Mouse (Mus musculus): ENCODE results near the gene Lhfpl2.

Gene Lhfpl2

DNA sequence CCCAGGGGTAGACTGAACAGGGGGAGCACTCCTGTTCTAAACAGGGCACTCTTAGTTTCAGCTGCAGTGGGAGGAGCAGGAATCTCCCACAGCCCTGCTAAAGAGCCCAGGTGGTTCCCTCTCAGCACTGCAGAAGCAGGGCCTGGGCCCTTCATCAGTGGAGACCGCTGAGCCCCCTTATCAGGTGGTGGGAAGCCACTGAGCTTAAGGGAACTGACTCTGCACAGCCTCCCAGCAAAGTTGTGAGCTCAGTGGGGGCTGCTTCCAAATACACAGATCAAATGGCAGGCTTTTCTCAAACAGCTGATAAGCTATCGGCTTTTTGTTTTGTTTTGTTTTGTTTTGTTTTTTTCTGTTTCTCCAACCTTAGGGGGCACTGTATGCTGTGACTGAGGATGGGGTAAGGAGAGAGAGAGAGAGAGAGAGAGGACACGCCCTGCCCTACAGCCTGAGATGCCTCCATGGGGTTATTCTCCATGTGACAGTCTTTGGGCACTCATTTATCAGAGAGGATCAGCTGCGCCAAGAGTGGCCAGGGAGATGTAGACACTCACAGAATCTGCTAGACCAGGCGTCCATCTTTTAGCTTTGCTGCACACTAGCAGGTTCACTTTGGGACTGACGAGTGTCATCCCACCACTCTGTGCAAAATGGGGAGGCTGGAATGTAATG lies 117.9 kb downstream of the Lhfpl2 start:
- in situ Hi-C loops (cut with MboI) = no loop called here

DNA sequence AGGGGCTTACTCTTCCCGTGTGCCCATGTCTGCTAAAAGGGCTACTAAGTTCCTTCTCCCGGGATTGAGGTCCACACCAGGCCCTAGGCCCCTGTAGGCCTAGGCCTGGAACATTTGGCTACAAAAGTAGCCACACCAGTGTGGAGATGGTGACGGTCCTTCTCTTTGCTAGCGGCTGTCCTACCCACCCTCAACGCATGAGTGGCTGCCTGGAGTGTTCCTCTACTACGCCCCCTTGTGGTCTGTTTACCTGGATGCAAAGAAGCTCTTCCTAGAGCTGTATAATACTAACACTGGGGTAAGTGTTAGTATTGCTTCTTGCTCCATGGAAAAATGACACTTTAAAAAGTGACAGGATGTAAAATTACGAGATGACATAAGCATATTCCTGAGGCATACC lies 119.6 kb downstream of the Lhfpl2 start:
- in situ Hi-C loops (cut with MboI) = no loop called here

DNA sequence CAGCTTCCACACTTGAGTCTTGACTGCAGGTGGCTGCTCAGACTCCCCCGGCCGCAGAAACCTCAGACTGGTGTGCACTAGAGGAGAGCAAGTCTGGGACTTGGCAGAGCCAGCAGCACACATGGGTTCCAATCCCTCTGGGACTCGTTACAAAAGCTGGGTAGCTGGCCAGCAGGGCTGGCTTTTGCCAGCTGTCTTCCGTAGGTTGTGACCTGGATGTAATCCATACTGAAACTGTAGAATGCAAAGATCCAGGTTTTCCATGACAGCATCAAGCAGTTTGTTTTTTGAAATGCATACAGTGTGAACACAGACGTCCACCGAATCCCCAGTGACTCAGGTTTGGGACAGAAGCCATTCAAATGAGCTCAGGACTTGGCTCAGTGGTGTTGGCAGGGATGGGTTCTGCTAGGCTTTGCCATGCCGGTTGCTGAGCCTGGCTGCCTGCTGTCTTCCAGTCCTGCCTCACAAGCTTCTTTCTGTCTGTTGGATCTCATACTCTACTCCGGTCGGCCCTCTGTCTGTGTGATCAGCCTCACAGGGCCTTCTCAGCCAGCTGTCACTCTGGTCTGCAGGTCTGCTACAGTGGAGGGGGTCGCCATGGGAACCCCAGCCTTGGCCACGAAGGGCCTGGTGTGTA lies 120.9 kb downstream of the Lhfpl2 start:
- in situ Hi-C loops (cut with MboI) = no loop called here

DNA sequence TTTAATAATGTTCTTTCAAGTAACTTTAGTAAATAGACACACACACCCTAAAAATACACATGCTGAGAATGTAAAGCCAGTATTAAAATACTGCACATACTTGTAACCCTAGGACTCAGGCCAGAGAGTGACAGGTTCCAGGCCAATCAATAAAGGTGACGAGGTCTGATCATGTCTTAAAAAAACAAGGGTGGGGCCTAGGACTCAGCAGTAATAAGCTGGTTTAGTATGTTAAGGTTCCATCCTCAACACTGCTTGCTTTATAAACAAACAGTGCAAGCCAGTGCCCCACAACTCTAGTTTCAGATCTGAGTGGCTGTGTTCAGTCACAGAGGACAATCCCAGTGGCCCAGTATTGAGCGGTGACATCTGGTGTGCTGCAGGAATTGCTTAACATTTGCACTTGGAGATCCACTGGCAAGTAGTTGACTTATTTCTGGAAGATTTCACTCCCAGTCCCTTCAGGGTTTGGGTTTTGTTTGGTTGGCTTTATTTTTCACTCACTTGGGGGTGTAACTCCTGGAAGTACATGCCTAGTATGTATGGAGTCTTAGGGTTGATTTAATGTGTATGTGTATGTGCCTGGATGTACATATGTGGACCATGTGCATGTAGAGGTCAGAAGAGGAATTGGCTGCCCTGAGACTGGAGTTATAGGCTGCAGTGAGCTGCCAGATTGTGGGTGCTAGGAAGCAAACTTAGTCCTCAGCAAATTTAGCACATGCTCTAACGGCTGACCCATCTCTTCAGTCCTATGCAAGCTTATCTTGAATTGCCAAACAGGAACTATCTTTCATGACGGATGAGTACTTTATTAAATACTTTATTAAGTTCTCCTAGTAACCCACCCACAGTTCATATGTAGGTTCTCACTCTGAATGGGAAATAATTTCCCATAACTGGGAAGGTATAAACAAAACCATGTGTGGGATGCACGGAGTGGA lies 123.2 kb downstream of the Lhfpl2 start:
- in situ Hi-C loops (cut with MboI) = no loop called here

DNA sequence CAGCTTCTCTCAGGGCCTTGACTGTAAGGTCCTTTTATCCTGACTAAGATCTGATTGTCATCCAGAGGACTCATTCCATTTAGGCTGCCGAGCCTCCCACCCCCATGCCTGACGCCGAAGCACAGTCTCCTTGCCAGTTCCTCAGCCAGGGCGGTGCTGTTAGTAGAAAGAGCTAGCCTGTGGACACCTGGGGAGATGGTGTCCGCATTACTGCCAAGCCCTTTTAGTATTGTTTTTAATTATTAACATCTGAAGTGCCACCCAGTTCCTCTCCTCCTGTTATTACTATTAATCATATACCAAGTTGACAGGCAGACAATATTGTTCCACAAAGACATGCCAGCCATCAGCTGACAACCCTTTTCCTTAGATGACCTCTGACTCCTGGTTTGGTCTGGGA lies 124.4 kb downstream of the Lhfpl2 start:
- in situ Hi-C loops (cut with MboI) = no loop called here

DNA sequence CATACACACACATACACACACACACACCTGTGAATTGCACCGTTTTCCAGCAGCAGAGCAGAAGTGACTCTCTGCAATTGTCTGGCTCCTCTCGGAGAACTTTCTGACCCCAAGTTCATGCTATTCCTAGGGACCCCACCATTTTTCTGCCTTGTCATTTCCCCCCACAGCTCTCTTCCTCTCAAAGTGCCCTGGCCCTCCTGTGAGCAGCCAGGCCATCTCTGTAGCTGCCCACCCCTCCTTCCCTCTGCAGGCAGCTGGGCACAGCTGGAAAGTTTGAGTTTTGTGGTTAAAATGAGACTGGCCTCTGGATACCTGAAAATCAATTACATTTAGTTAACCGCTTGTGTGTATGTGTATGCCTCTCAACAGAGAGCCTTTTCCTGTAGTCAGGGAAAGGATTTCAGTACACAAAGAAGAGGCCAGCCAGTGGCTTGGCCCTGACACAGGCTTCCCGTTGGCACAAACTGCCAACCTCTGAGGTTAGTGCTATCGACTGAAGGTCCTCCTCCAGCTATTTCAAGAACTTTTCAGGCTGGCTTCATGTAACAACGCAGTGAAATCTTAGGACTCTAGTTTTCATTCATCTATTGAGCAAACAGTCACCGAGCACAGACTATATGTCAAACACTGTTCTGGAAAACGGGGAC lies 125.9 kb downstream of the Lhfpl2 start:
- in situ Hi-C loops (cut with MboI) = no loop called here

DNA sequence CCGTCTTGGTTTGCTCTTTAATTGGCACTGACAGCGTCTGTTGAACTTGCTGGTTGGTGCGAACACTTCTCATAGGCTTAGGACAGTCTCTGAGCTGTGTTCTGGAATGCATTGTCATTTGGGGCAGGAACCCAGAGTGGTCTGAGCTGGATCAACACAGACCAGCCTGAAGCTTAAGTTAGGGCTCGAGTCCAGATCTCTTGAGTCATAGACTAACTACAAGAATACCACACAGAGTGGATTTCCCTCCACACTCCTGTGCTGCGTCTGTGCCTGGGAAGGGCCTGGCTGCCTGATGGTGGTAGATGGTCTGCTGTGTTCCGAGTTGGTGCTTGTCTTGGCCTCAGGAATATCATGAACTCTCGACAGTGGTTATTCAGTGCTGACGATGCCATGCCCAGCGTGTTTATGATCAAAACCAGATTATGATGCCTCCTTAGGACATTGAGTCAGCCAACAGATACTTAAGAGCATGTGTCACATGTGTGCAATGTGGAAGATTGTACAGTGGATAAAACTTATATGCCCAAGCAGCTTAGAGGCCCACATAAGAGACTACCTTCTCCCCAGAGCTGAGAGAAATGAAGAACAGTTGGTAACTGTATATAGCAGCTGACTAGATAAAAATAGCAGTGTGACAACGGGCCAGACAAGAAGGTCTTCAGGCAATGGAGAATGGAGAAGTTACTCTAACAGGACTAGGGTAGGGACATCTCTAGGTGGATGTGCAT lies 127.3 kb downstream of the Lhfpl2 start:
- in situ Hi-C loops (cut with MboI) = no loop called here

DNA sequence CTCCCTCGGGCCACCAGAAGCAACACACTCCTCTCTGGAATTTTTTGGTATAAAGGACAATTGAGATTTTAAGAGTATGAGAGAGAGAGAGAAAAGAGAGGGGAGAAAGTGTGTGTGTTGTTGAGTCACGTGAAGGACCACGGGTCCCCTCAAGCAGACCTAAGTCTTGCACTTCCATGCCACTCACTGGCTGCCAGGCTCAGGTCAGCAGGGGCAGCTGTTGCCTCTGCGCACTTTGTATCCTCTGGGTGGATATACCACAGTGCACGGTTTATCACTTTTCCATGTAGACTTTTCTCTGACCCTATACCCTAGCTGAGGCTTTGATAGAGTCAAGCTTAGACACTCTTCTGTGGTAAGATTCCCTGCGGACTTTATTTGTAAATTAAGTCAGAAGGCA lies 128.0 kb downstream of the Lhfpl2 start:
- in situ Hi-C loops (cut with MboI) = no loop called here

DNA sequence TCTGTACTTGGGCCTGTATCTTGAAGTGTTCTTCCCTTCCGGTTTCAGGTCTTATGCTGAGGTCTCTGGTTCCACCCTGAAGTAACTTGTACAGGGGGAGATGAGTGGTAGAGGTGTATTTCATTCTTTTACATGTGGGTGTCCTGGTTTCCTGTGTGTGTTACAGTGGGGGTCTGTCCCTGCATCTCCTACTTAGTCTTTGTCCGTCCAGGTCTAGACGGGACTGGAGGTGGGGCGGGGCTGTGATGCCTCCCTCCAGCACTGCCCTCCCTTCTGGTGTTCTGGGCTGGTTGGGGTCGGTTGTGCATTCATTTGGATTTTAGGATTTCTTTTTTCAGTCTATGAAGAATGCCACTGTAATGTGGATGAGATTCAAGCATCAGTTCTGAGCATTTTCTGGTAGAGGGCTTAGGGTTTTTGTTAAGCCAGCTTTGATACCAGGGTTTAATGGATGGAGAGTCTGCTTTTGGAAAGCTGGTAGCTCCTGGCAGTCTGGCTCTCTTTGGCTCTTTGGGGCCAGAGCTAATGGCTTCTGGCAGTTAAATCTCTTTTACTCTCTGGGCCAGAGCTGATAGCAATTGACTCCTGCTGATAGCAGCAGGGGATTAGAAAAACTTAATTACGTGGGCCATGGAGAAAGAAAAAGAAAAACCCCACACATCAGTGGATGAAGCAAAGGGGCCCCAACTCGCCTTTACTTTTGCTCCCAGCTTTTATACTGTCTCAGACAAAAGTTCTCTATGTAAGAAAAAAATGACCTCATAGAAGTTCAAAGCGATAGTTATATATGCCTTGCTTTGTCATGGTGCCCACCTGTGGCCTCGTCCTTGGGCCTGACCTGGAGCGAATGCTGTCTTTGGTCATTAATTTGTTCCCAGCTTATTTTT lies 130.8 kb downstream of the Lhfpl2 start:
- in situ Hi-C loops (cut with MboI) = no loop called here

DNA sequence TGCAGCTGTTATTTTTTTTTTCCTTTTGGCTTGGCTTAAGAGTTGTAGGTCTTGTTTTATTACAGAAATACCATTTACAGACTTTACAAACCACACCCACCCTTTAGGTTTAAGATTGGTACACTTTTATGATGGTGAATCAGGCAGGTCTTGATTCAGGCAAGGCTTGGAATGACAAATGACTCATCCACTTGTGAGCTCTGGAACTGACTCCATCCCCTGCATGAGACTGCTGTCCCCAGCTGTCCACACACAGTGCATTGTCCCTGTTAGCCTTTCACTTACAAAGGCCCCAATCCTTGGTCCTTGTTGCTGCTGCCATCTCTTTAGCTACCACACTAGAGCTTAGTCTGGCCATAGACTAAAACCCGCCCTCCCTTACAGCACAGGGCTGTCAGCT lies 132.8 kb downstream of the Lhfpl2 start:
- in situ Hi-C loops (cut with MboI) = no loop called here

DNA sequence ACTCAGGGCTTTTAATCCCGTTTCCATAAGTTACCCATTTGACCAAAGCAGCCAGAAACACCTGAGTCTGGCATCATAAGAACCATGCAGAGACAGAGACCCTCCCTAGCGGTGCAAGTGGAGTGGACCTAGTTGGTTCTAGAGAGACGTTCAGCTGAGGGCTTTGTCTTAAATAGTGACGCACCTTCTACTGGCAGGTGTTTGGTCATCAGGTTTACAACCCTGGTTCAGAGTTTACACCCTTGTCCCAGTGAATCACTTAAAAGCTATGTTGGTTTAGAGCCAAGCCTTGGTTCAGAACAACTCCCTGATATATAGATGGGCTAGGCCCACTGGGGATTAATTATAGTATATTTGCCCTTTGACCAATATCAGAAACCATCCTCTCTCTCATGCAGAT lies 135.6 kb downstream of the Lhfpl2 start:
- in situ Hi-C loops (cut with MboI) = no loop called here

DNA sequence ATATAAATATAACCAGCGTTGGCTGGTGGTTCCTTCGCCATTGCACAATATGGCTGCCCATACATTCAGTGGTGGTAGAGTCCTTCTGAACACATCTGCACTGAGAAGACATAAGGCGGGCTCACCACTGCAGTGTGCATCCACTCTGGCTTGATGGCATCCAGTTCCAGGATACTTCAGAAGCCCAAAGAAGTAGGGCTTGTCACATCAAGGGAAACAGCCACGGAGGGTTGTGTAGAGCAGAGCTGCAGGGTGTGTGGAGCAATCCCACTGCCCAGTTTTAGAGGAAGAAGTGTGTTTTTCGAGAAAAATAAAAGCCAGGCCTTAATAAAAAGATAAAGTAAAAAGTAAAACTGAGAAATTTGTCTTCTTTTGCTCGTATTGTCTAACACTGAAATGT lies 141.0 kb downstream of the Lhfpl2 start:
- in situ Hi-C loops (cut with MboI) = no loop called here

DNA sequence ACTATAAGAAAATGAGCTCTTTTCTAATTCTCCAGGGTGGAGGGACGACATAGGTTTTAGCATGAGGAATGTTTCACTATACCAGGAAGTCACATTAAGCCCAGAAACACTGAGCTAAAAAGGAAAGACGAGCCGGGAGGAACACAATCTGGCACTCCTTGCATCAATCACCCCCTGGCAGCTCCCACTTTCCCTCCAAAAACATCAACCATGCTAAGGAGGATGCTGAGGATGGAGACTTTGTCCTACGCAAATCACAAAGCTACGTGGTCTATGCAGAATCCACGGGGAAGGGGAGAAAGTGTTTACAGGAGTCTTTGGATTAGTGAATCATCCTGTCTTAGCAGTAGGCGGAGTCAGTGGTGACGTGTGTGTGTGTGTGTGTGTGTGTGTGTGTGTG lies 142.2 kb downstream of the Lhfpl2 start:
- in situ Hi-C loops (cut with MboI) = no loop called here

DNA sequence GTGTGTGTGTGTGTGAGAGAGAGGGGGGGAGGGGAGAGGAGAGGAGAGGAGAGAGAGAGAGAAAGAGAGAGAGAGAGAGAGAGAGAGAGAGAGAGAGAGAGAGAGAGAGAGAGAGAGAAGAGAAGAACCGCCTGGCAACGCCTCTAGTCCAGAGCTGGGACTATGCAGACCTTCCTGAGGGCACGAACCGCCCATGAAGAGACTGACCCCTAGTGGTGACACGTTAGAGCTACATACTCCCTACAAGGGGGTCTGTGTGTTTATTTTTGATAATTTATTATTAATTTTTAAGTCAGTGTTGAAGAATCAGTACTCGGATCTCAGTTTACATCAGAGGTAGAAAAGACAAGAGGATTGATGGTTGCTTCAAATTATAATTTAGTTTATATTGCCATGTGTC lies 147.6 kb downstream of the Lhfpl2 start:
- in situ Hi-C loops (cut with MboI) = no loop called here

DNA sequence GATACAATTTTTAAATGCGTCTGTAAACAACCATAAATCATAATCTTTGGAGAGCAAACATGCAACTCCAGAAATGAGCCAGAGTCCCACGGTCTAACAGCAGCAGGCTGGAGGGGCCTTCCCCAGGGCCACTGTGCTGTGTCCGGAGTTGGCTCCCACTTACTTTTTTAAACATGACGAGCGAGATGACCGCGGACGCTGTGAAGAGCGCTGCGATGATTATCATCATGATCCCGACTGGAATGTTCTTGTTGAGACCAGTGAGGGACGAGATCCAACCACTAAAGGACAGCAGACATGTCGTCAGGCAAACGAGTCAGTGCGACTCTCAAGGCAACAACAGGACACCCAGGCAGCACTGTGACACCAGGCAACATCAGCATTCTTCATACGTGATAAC lies 150.4 kb downstream of the Lhfpl2 start:
- in situ Hi-C loops (cut with MboI) = no loop called here

DNA sequence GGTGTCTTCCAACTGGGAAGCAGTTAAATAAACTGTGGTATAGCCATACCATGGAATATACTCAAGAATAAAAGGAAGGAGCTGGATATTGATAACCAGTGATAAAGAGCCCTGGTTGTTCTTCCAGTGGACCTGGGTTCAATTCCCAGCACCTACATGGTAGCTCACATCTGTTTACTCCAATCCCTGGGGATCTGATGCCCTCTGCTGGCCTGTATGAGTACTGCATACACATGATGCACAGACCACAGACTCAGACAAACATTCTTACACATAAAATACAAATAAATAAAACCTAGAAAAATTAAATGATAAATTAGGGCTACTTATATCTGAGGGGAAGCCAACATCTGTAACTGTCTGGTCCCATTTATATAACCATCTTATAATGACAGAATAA lies 151.3 kb downstream of the Lhfpl2 start:
- in situ Hi-C loops (cut with MboI) = no loop called here

DNA sequence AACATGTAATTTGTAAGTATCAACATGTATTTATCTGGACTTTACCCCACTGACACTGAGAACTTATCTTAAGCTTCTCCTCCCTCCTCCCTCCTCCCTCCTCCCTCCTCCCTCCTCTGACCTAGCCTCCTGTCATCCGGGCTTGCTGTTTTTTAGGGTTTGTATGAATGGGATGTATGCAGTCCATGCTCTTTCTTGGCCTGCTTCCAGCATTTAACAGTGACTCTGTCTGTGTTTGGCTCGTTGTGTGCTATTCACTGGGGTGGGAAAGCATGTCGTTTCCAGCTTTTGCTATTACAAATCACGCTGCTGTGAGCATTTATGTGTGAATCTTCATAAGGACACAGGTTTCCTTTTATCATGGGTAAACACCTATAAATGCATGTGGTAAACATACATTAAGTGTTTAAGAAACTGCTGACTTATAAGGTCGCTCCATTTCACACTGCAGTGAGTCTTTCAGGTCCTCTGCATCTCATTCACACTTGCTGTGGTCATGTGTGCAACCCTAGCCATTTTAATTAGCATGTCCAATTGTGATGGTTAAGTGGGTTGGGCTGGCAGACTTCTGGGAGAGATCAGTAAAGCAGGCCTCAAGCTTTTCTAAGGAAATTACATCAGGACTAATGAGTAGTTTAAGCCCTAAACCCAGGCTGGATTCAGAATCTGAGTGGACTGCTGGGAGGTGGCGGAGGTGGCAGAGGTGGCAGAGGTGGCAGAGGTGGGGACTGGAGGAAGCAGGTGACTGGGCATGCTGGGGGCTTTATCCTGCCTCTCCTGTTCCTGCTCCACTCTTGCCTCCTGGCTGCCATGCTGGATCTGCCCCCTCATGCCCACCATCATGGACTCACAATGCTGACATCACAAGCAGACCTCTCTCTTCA lies 153.9 kb downstream of the Lhfpl2 start:
- in situ Hi-C loops (cut with MboI) = no loop called here

DNA sequence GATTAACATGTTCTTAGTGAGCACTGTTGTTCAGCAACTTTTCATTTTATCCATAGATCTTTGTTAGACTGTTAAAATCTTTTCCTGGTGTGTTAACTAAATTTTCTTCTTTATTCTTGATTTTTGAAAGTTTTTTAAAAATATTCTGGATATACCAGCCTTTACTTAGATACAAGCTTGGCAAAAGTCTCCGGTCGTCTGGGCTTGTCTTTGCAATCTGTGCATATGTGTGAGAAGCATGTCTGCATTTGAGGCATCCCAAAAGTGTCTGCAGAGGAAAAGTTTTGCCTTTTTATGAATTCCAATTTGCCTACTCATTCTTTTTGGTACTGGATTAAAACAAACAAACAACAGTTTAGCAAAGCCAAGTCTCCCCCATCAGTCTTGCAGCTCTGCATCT lies 154.6 kb downstream of the Lhfpl2 start:
- in situ Hi-C loops (cut with MboI) = no loop called here

DNA sequence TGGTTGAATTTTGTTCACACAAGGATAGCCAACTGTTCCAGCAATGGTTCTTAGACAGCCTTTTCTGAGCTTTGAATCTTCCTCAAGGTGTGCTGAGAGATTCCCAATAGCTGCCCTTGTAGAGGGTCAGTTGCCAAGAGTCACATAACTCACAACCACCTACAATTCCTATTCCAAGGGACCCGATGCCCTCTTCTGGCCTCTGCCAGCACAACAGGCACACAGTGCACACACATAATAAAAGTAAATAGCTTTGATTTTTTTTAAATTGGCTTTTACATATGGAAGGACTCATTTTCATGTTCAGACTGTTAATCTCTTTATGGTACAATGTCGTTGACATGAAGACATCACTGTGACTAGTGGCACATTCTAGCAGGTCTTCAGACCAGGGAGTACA lies 155.1 kb downstream of the Lhfpl2 start:
- in situ Hi-C loops (cut with MboI) = no loop called here

DNA sequence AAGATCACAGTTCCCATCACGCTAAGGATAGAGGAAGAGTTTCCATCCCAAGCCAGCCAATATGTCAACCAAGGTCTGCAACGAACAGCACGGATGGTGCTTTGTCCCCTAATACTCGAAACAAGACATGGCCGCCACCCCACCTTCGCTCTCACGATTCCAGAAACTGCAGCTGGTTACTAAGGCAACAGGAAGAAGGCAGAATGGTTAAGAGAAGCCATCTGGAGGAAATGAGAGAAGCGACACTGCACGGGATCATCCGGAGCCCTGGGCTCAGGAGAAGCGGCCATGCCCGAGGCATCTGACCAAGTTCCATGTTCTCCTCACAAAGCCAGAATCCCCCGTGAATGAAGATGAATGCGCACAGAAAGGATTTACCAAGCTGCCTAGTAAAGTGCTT lies 166.0 kb downstream of the Lhfpl2 start:
- in situ Hi-C loops (cut with MboI) = no loop called here

Measured in mature B cell (primary cell).